Mouse (Mus musculus) intestine, embryonic 14.5 days (tissue): ENCODE results near the gene Abcc4. TPM values are rescaled to one million over a fixed set of nuclear protein-coding genes. Genes with fewer than 3 reads are reported as not detected.

Experiments used
- ATAC-seq: fragments of 200-750 bp; cut with Nextera tagmentation; replicated peaks from 2 replicates; pipeline ENCODE4 v1.8.0; 2017; ENCODE audit warnings: low read depth, moderate number of reproducible peaks, moderate TSS enrichment, moderate library complexity; ENCODE audit not compliant: low FRiP score, low TSS enrichment
- DNase-seq: peaks from one replicate; pipeline ENCODE4 v3.0.0-alpha.2; 2018; ENCODE audit warnings: low spot score
- H3K27ac ChIP-seq: fragments of 300-500 bp; sonication (generic); 2 replicates; pipeline ENCODE4 v1.5.1; 2014; ENCODE audit warnings: low read depth, mild to moderate bottlenecking, control low read depth
- H3K27me3 ChIP-seq: fragments of 300-500 bp; sonication (generic); replicated peaks from 2 replicates; pipeline ENCODE4 v1.6.1; 2014; ENCODE audit warnings: low read length, control low read depth; ENCODE audit not compliant: control insufficient read depth, insufficient read depth
- H3K36me3 ChIP-seq: fragments of 300-500 bp; sonication (generic); 2 replicates; pipeline ENCODE4 v1.6.1; 2014; ENCODE audit warnings: low read length, control low read depth; ENCODE audit not compliant: control insufficient read depth, insufficient read depth
- H3K4me1 ChIP-seq: fragments of 300-500 bp; sonication (generic); replicated peaks from 2 replicates; pipeline ENCODE4 v1.6.1; 2014; ENCODE audit warnings: low read length, control low read depth, mixed read lengths; ENCODE audit not compliant: control insufficient read depth, insufficient read depth
- H3K4me2 ChIP-seq: fragments of 300-500 bp; sonication (generic); 2 replicates; pipeline ENCODE4 v1.6.1; 2014; ENCODE audit warnings: low read length
- H3K4me3 ChIP-seq: fragments of 300-500 bp; sonication (generic); 2 replicates; pipeline ENCODE4 v1.5.1; 2014; ENCODE audit warnings: low read depth, low read length, control low read depth, mixed read lengths
- H3K9ac ChIP-seq: fragments of 300-500 bp; sonication (generic); 2 replicates; pipeline ENCODE4 v1.6.1; 2014; ENCODE audit warnings: mild to moderate bottlenecking, low read length
- H3K9me3 ChIP-seq: fragments of 300-500 bp; sonication (generic); 2 replicates; pipeline ENCODE4 v1.6.1; 2016; ENCODE audit warnings: low read length, control low read depth; ENCODE audit not compliant: control insufficient read depth
- WGBS: fragments of 180-500 bp; shearing (Covaris S2); extraction: QIAGEN DNeasy Blood & Tissue Kit; methylation state at CpG from one replicate; pipeline ENCODE4 v1.1.7; 2014; 5-methylcytosine and 5-hydroxymethylcytosine counted together
- polyA plus RNA-seq: library from polyadenylated mRNA; unstranded; fragments of >200 nt; fragmentation: Nextera tagmentation; extraction: Ambion mirVana; gene quantifications from 2 replicates; pipeline ENCODE4 v1.2.1, GENCODE M21; 2014

Abcc4 gene
- polyA plus RNA-seq, 1 experiment from 2014 or later = 4.4 TPM

DNA sequence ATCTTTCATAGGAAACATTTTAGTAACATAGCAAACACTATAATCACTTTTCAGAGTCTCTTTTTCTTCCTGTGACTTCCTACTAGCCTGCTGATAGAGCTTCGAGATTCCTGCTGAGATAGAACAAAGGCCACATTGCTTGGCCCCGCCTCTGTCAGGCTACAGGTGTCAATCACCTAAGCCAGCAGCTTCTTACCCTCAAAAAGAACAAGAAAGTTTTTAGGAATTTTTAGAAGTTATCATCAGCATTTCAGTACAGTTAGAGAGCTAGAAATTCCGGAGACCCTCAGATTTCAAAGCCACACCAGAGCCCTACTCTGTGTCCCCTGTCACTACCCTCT, 84.6 kb downstream of the Abcc4 start:
- no peak overlapping the region; the same call in 1 of the 2 replicates for H3K27ac ChIP-seq
- no peak overlapping the region for H3K4me3 ChIP-seq
- H3K4me2 ChIP-seq = no peak overlapping the region
- no peaks in the 10 kb centered on the region for H3K9me3 ChIP-seq
- H3K4me1 ChIP-seq = peaks cover 6% of the 10 kb centered on the region; the same call in 1 of the 2 replicates
- no peaks in the 10 kb centered on the region for H3K27me3 ChIP-seq
- no peak overlapping the region for H3K9ac ChIP-seq
- no peak for ATAC-seq
- no peaks in the 10 kb centered on the region for H3K36me3 ChIP-seq
- 51% methylated on average over 3 of the region's 3 CpGs for WGBS
- no peak for DNase-seq

DNA sequence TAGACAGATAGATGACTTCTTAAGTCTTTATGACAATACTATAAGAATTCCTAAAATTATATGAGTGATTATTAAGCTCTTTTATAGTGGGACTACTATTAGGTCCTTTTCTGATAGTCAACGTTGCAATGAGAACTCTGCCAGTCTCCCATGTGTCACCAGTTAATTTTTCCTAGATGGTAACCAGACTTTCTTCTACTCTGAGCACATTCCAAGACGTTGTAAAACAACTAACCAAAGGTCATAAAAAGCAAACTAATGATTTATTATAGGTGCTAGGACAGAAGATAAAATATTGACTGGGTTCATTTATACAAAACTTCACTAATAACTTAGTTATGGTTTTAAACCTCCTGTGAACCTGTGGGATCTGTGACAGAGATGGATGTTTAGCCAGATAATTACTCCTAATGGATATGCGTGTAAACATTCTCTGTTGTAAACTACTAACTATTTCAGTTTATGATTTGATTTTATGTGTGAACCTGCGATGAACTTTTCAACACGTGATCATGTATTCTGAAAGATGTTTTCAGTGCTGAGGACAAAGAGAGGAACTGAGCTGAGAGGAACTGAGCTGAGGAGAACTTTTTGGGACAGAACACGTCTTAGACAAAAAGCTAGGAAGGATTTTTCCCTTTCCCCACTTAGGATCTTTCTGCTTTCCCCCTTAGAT, 85.1 kb downstream of the Abcc4 start:
- no peak overlapping the region for H3K4me2 ChIP-seq
- H3K4me3 ChIP-seq = no peak overlapping the region
- H3K9me3 ChIP-seq = no peaks in the 10 kb centered on the region
- H3K9ac ChIP-seq = no peak overlapping the region
- no peak for DNase-seq
- H3K27me3 ChIP-seq = no peaks in the 10 kb centered on the region
- no peaks in the 10 kb centered on the region for H3K36me3 ChIP-seq
- H3K4me1 ChIP-seq = peaks cover 6% of the 10 kb centered on the region; the same call in 1 of the 2 replicates
- WGBS = 36% methylated on average over 6 of the region's 6 CpGs
- H3K27ac ChIP-seq = no peak overlapping the region
- ATAC-seq = no peak

DNA sequence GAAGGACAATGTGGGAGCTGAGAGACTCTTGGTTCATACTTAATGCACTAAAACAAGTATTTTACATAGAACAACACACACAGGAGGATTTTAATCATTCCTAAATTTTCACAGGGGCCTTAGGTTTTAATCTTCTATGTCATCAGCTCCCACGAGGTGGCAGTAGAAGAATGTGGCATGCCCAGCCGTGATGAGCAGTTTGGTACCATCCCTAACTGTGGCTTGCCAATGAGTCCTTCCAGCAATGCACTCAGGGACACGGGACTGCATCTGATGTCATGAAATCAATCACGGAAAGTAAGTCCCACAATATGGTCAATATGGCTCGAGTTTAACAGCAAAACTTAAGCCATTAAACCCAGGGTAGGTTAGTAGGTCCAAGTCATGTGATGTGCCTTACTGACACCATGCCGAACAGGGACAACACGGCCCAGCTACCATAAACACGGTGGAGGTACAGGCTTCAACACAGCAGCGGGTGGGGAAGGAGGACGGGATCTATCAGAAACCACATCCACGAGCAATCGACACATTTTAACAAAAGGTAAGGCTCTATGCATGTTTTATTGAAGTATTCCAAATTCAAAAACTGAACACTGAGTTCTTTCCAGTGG, 89.2 kb downstream of the Abcc4 start:
- WGBS = 73% methylated on average over 12 of the region's 12 CpGs

DNA sequence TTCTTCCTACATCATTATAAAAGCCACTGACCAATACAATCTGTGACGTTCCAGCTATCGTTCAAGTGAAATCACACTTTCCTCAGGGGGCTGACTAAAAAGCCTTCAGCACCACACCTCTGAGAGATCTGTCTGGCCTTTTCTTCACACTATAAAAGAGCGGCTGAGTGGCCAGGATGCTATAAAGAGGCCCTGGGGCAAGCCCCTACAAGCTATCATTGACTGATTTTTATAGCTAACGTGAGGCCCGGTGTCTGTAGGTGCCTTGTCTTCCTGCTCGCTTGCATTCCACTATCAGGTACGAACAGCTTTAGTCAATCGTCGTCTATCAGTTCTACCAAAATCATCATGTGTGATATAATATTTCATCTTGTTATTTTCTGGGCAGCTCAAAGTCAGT, 92.3 kb downstream of the Abcc4 start:
- ATAC-seq (no peak), DNase-seq (no peak)
- Histone ChIP-seq H3K9me3 (no peaks in the 10 kb centered on the region), H3K27ac (no peak overlapping the region), H3K27me3 (no peaks in the 10 kb centered on the region), H3K4me2 (no peak overlapping the region), H3K36me3 (no peaks in the 10 kb centered on the region), H3K9ac (no peak overlapping the region), H3K4me3 (no peak overlapping the region), H3K4me1 (0 out of 2 replicates have a peak, but pooled peaks cover 3% of the 10 kb centered on the region)
- 51% methylated on average over 9 of the region's 9 CpGs for WGBS

More for the DNA sequence above, 89.2 kb downstream of the Abcc4 start:
- ATAC-seq (no peak), DNase-seq (no peak)
- Histone ChIP-seq H3K4me1 (peaks cover 10% of the 10 kb centered on the region; the same call in 1 of the 2 replicates), H3K27me3 (no peaks in the 10 kb centered on the region), H3K4me3 (no peak overlapping the region), H3K4me2 (no peak overlapping the region), H3K36me3 (no peaks in the 10 kb centered on the region), H3K27ac (no peak overlapping the region), H3K9me3 (no peaks in the 10 kb centered on the region), H3K9ac (no peak overlapping the region)

DNA sequence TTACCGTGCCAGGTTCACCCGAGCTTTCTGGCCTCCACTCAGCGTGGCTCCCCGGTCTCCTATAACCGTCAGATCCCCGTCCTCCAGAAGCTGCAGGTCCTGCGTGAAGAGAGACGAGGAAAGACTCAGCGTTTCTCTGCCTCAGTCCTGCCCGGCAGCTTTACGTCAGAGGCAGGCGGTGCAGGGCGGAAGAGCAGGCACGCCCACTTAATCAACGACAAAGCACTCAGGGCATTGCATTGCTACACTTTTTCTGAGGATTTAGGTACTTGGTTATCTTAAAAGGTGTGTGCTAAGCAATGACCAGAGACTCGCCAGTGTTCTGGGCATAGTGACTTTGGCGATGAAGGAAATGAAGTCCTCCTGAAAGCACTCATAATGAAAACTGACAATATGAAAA, 94.3 kb downstream of the Abcc4 start:
- H3K27ac ChIP-seq = no peak overlapping the region
- DNase-seq = no peak
- no peak overlapping the region for H3K9ac ChIP-seq
- H3K27me3 ChIP-seq = no peaks in the 10 kb centered on the region
- H3K4me1 ChIP-seq = 0 out of 2 replicates have a peak, but pooled peaks cover 3% of the 10 kb centered on the region
- no peak overlapping the region for H3K4me2 ChIP-seq
- H3K36me3 ChIP-seq = no peaks in the 10 kb centered on the region
- no peak for ATAC-seq
- H3K4me3 ChIP-seq = no peak overlapping the region
- H3K9me3 ChIP-seq = no peaks in the 10 kb centered on the region
- 56% methylated on average over 17 of the region's 17 CpGs for WGBS

DNA sequence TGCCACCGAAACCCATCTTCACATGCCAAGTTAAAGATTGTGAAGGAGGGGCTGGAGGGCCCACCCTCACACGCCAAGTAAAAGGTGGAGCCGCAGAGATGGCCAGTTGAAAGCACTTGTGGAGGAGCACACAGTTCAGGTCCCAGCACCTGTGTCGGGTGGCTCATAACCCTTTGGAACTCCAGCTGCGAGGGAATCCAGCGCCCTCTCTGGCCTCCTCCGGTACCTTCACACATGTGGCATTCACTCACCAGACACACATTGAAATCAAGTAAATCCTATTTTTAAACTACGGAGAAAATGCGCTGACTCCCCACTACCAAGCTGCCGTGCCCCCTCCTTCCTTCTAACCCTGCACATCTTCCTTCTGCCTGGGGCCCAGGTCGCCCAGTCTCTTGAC, 95.2 kb downstream of the Abcc4 start:
- H3K4me1 ChIP-seq = 0 out of 2 replicates have a peak, but pooled peaks cover 3% of the 10 kb centered on the region
- no peak for ATAC-seq
- H3K27me3 ChIP-seq = no peaks in the 10 kb centered on the region
- H3K9me3 ChIP-seq = no peaks in the 10 kb centered on the region
- no peak overlapping the region for H3K9ac ChIP-seq
- no peak overlapping the region for H3K4me3 ChIP-seq
- DNase-seq = no peak
- 96% methylated on average over 11 of the region's 11 CpGs for WGBS
- no peak overlapping the region for H3K4me2 ChIP-seq
- H3K27ac ChIP-seq = no peak overlapping the region
- no peaks in the 10 kb centered on the region for H3K36me3 ChIP-seq

DNA sequence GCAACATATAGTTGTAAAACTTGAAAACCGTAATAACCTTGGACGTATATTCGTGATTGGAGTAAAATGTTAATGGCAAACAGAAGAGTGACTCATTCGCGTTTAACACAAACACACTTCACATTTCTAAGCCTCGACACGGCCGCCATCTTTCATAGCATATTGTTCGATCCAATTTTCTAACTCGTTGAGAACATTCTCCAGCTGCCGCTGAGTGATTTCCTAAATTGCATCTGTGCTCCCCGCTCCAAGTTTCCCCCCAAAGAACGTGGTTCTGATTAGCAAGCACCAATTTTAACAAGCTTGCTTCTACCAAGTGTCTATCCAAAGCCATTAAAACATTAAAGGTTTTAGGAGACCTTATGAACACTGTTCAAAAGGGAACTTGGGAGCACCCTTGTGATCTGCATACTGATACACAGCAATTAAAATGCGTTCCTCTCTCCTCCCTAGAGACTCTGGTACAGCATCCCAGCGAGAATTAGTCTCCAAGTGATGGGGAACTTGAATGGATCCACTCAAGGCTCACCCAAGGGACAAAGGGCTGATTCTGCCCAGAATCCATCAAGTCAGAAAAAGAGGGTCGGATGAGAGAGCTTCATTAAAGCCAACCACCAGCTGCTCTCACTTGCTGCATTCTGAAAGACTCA, 97.1 kb downstream of the Abcc4 start:
- ATAC-seq (no peak), DNase-seq (no peak)
- 0 out of 2 replicates have a peak, but pooled peaks cover 3% of the 10 kb centered on the region for H3K4me1 ChIP-seq
- H3K9me3 ChIP-seq = no peaks in the 10 kb centered on the region
- H3K4me2 ChIP-seq = no peak overlapping the region
- WGBS = 84% methylated on average over 16 of the region's 16 CpGs
- H3K9ac ChIP-seq = no peak overlapping the region
- no peaks in the 10 kb centered on the region for H3K27me3 ChIP-seq
- H3K36me3 ChIP-seq = no peaks in the 10 kb centered on the region
- H3K27ac ChIP-seq = no peak overlapping the region
- H3K4me3 ChIP-seq = no peak overlapping the region

DNA sequence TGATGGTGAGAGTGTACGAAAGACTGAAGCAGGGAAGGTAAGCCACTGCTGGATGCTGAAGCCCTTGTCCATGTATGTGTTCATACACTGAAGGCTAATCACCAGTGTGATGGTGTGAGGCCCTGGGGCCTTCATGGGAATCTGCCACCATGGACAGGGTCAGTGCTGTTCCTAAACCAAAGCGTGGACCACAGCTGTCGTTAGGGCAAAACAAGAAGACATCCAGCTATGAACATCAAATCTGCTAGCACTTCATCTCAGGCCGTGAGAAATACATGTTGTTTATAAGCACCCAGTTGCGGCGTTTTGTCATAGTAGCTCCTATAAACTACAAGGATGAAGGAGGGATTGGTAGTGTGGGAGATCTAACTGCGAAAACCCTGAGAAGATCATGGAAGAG, 97.7 kb downstream of the Abcc4 start:
- no peak overlapping the region for H3K4me2 ChIP-seq
- WGBS = 85% methylated on average over 7 of the region's 7 CpGs
- H3K9ac ChIP-seq = no peak overlapping the region
- H3K4me3 ChIP-seq = no peak overlapping the region
- no peaks in the 10 kb centered on the region for H3K27me3 ChIP-seq
- ATAC-seq (no peak), DNase-seq (no peak)
- H3K4me1 ChIP-seq = 0 out of 2 replicates have a peak, but pooled peaks cover 2% of the 10 kb centered on the region
- H3K27ac ChIP-seq = no peak overlapping the region
- H3K9me3 ChIP-seq = no peaks in the 10 kb centered on the region
- H3K36me3 ChIP-seq = no peaks in the 10 kb centered on the region
